Mouse (Mus musculus): ENCODE data around the gene N4bp2l2. TPM values are rescaled to one million over a fixed set of nuclear protein-coding genes. Genes with fewer than 3 reads are reported as not detected.

Gene N4bp2l2
- polyA plus RNA-seq, 1 experiment from 2014 or later = 39.4 TPM

DNA sequence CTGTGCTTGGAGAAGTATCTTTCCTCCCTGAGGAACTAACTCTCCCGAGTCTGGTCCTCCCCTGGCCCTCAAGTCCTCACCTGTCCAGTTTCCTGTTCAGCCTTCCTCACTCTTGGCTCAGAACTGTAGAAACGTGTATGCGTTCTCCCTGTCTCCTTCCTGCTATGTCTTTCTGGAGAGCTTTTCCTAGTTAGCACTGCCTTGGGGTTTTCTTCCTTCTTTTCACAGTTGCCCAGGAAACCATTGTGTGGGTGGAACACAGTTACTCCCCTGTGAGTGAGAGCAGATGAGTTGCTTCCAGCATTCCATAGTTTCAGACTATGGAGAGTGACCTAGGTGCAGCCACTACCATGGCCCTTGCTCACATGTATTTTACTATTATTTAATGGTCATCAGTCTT, 99.8 kb downstream of the N4bp2l2 start:
- H3K9me3 ChIP-seq = no peaks in the 10 kb centered on the region
- no peak overlapping the region for H3K27ac ChIP-seq
- 0 out of 2 replicates have a peak, but pooled peaks cover 3% of the 10 kb centered on the region for H3K4me1 ChIP-seq
- no peak overlapping the region for H3K4me2 ChIP-seq
- H3K27me3 ChIP-seq = no peaks in the 10 kb centered on the region
- no peak for ATAC-seq (ENCODE audit: low FRiP score)
- 67% methylated on average over 3 of the region's 3 CpGs for WGBS
- peaks cover 59% of the 10 kb centered on the region for H3K36me3 ChIP-seq (replicated peaks)
- H3K4me3 ChIP-seq (replicated peaks) = no peak overlapping the region
- no peak overlapping the region for H3K9ac ChIP-seq

DNA sequence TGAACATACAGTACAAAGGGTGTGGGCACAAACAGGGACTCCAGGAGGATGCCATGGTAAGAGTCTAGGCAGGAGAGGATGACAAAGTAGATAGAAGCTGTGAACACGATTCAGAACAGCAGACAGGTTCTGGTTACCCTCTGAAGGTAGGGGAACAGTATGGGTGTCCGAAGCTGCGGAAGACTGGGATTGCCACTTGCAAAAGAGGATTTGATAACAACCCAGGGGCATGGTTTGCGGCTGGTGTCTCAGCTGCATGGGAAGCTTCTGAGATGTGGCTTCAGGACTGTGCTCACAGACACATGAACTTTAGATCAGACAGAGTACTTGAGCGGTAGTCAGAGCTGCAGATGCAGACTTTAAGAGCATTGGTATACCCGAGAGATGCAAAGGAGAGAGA, 101.6 kb downstream of the N4bp2l2 start:
- H3K27me3 ChIP-seq = no peaks in the 10 kb centered on the region
- H3K4me3 ChIP-seq (replicated peaks) = no peak overlapping the region
- no peak for ATAC-seq (ENCODE audit: low FRiP score)
- no peak overlapping the region for H3K27ac ChIP-seq
- no peak overlapping the region for H3K4me2 ChIP-seq
- WGBS = 90% methylated on average over 6 of the region's 6 CpGs
- H3K9ac ChIP-seq = no peak overlapping the region
- H3K4me1 ChIP-seq = 0 out of 2 replicates have a peak, but pooled peaks cover 3% of the 10 kb centered on the region
- peaks cover 58% of the 10 kb centered on the region for H3K36me3 ChIP-seq (replicated peaks)
- H3K9me3 ChIP-seq = no peaks in the 10 kb centered on the region

DNA sequence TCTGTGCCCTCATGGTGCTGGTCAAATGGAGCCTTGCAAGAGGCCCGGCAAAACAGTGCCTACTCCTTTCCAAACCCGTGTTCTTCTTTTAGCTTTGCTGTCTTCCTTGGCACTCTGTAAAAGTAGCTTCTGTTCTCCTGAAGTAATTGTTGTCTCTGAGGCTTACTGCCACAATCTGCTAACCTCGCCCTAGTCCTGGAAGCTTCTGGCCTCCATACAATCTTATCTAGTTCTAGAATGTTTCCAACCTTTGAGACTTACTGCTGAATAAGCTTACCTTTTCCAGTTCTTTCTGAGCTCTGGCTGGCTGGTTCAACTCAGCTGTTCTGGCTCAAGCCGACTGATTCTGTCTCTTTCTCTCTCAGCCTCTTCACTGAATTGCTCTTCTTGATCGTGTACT, 104.2 kb downstream of the N4bp2l2 start:
- 93% methylated on average over 5 of the region's 5 CpGs for WGBS
- Histone ChIP-seq H3K4me1 (0 out of 2 replicates have a peak, but pooled peaks cover 3% of the 10 kb centered on the region), H3K9me3 (no peaks in the 10 kb centered on the region), H3K27me3 (no peaks in the 10 kb centered on the region), H3K36me3 (replicated peaks) (peaks cover 56% of the 10 kb centered on the region), H3K4me3 (replicated peaks) (no peak overlapping the region), H3K27ac (no peak overlapping the region), H3K4me2 (no peak overlapping the region), H3K9ac (no peak overlapping the region)
- ATAC-seq (ENCODE audit: low FRiP score) = no peak

DNA sequence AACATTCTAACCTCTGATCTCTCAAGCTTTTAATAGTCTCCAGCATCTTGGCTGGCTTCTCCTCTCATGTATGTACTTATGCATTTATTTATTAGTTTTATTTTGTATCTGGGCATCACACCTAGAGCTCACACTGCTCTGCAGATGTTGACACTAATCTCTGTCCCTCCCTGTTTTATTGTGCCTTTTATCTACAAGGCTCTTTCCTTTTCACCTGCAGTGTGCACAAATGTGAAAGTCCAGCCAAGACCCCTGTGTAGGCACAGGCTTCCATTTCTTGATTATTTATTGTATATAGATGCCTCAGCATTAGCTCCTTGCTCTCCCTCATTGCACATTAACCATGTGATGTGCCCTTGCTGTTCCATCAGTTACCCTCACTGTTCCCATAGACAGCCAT, 104.6 kb downstream of the N4bp2l2 start:
- H3K4me1 ChIP-seq = 0 out of 2 replicates have a peak, but pooled peaks cover 3% of the 10 kb centered on the region
- H3K36me3 ChIP-seq (replicated peaks) = peaks cover 55% of the 10 kb centered on the region
- no peak overlapping the region for H3K4me3 ChIP-seq (replicated peaks)
- no peaks in the 10 kb centered on the region for H3K27me3 ChIP-seq
- H3K27ac ChIP-seq = no peak overlapping the region
- H3K9ac ChIP-seq = no peak overlapping the region
- no peak for ATAC-seq (ENCODE audit: low FRiP score)
- H3K4me2 ChIP-seq = no peak overlapping the region
- H3K9me3 ChIP-seq = no peaks in the 10 kb centered on the region

DNA sequence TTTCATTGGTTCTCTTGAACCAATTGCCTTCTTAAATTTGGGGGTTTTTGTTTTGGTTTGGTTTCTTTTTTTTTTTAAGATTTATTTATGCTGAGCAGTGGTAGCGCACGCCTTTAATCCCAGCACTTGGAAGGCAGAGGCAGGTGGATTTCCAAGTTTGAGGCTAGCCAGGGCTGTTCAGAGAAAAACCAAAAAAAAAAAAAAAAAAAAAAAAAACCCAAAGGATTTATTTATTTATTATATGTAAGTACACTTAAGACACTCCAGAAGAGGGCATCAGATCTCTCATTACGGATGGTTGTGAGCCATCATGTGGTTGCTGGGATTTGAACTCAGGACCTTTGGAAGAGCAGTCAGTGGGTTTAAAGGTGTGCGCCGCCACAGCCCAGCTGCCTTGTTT, 105.1 kb downstream of the N4bp2l2 start:
- H3K9ac ChIP-seq = no peak overlapping the region
- no peaks in the 10 kb centered on the region for H3K9me3 ChIP-seq
- H3K4me1 ChIP-seq = no peaks in the 10 kb centered on the region
- H3K4me2 ChIP-seq = no peak overlapping the region
- no peaks in the 10 kb centered on the region for H3K27me3 ChIP-seq
- H3K36me3 ChIP-seq (replicated peaks) = peaks cover 55% of the 10 kb centered on the region
- WGBS = 98% methylated on average over 5 of the region's 5 CpGs
- no peak overlapping the region for H3K27ac ChIP-seq
- H3K4me3 ChIP-seq (replicated peaks) = no peak overlapping the region
- no peak for ATAC-seq (ENCODE audit: low FRiP score)

DNA sequence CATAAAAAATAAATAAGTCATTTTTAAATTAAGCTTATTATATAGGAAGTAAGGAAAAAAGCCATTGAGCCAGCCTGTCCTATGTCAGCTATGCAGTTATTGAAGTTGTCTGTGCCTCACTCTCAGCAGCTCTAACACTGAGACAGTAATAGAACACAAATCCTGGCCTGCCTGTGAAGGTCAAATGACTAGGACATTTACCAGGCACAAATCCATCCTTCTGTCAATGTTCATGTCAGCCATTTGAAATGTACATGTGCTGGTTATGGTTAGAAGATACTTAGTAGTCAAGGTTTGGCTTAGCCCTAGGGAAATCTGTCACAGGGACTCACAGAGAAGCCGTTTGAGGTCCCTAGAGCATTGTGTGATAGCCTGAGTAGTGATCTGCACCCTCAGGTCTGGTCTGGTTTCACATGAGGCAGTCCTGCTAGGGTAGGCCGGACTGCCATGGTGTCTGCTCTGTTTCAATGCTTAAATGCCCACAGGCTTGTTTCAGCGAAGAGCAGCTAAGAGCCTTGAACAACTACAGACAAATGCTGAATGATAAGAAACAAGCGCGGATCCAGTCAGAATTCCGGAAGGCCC, 106.4 kb downstream of the N4bp2l2 start:
- no peak overlapping the region for H3K9ac ChIP-seq
- H3K4me2 ChIP-seq = no peak overlapping the region
- H3K36me3 ChIP-seq (replicated peaks) = peaks cover 53% of the 10 kb centered on the region
- no peak overlapping the region for H3K27ac ChIP-seq
- no peaks in the 10 kb centered on the region for H3K4me1 ChIP-seq
- no peak overlapping the region for H3K4me3 ChIP-seq (replicated peaks)
- H3K9me3 ChIP-seq = no peaks in the 10 kb centered on the region
- 92% methylated on average over 6 of the region's 6 CpGs for WGBS
- ATAC-seq (ENCODE audit: low FRiP score) = no peak
- H3K27me3 ChIP-seq = no peaks in the 10 kb centered on the region

Other genes starting within 250 kb of the N4bp2l2 start
- gene Zar1l, start 148.0 kb downstream of the N4bp2l2 start, polyA plus RNA-seq (2016; fragmentation: Nextera tagmentation; extraction: Ambion mirVana) = not detected in 2 replicates
- 27.2 and 27.5 TPM in 2 replicates for gene Brca2, start 143.6 kb downstream of the N4bp2l2 start, polyA plus RNA-seq (2016; fragmentation: Nextera tagmentation; extraction: Ambion mirVana)
- 3.3 and 3.7 TPM in 2 replicates for gene N4bp2l1, start 69.0 kb downstream of the N4bp2l2 start, polyA plus RNA-seq (2016; fragmentation: Nextera tagmentation; extraction: Ambion mirVana)
- gene Pds5b, start 7.6 kb upstream of the N4bp2l2 start, polyA plus RNA-seq (2016; fragmentation: Nextera tagmentation; extraction: Ambion mirVana) = 46.2 and 47.4 TPM in 2 replicates